Mouse (Mus musculus) thymus, adult 2 months (tissue): ENCODE data around the gene Pitpnb.

ENCODE experiments used
- CTCF ChIP-seq: fragments of 200-500 bp; IDR thresholded peaks from 2 replicates; pipeline ENCODE4 v1.5.1; 2012; ENCODE audit warnings: mild to moderate bottlenecking, control low read depth, low read length, moderate library complexity, borderline replicate concordance; ENCODE audit not compliant: control insufficient read depth, poor library complexity, insufficient read depth; ENCODE audit errors: extremely low read depth
- POLR2A ChIP-seq: fragments of 200-500 bp; IDR thresholded peaks from 2 replicates; pipeline ENCODE4 v1.6.1; 2012; ENCODE audit warnings: mild to moderate bottlenecking, low read length, control low read depth, moderate library complexity; ENCODE audit not compliant: control insufficient read depth, poor library complexity, insufficient read depth; ENCODE audit errors: extremely low read depth

DNA sequence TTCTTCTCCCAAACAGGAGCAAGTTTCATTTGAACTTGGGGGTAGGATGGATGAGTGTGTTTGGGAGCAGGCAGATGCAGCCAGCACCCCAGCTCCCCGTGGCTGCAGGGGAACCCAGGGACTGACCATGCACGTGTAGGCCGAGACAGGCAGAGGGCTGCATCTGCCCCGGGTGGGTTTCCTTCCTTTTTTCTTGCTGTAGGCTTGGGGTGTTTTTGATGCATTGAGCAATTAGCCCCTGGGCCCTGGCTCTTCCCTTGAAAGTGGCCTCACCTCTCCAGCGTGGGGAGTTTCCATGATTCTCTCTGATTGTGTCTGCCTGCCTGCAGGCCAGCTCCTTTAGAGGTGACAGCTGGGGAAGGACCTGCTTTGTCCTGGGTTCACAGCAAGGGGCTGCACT, 102.3 kb downstream of the Pitpnb start:
- TF ChIP-seq CTCF, result no peak
- no peak for TF ChIP-seq POLR2A
